Mouse (Mus musculus) gonadal fat pad, adult 2 months (tissue): Measurements from ENCODE around the gene Plcd1. TPM values are rescaled to one million over a fixed set of nuclear protein-coding genes. Genes with fewer than 3 reads are reported as not detected.

Source experiments
- DNase-seq: peaks from one replicate; pipeline ENCODE4 v3.0.0-alpha.2; 2012; ENCODE audit warnings: low read depth
- polyA plus RNA-seq: library from polyadenylated mRNA; depleted of rRNA; stranded (reverse); fragments of >200 nt; gene quantifications from 2 replicates; pipeline ENCODE4 v1.2.3, GENCODE M21; 2012

The Plcd1 gene
- polyA plus RNA-seq, 1 experiment: 37.4 TPM

DNA sequence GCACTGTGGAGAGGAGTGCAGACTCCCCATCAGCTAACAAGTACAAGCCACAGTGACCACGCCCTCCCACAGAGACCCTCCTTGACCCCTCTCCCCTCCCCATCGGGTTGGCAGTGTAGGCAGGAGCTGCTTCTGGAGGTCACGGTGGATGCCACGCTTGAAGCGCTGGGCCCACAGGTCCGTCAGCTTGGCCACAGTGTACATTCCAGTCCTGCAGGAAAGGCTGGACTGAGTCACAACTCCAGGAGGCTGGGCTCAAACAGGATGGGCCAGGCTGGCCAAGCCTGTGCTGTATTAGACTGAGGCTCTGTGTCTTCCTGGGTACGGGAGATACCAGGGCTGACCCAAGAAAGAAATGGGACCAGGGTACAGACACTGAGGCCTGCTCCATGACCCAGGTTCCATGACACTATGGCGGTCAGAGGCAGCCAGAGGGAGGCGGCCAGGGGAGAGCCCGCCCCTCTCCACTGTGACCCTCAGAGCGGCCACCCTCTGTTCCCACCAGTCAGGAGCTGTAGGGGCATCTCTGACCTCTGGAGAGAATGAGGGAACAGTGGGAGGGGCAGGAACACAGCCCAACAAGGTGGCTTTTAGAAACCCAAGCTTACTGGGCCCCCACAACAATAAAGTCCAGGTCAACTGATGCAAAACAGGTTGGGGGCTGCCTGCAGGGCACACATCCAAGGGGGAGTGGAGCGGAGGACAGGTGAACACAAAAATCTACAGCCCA is 1.6 kb downstream of the Plcd1 start:
- DNase-seq: no peak

DNA sequence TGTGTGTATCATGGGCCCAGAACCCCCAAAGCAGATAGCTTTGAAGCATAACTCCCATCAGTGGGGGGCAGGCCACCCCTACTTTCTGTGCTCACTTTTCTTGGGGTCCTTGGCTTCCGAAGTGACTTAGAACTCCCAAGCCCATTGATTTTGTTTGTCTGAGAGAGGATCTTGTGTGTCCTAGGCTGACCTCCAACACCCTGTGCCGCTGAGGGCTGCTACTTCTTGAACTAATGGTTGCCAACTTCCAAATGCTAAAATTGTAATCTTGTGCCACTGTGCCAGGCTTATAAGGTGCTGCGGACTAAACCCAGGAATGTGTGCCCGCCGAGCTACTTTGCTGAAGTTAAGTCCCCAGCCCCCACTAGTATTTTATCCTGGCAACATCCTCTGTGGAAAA is 2.8 kb downstream of the Plcd1 start:
- DNase-seq: no peak

DNA sequence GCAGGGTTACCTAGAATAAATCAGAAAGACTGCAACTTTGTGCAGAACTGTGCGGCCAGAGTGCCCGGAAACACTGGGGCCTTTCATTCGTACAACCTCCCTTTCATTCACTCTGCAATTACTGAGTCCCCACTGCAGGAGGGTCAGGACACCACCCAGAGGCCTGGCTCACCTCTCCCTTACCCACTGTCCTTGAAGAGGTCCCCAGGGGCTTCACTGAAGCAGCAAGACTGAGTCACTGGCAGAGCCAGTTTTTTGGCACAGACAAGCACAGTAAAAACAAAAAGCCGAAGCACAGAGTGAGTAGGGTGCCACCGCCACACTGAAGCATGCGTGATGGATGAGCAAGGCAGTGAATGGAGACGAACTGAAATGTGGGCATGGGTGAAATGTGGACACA is 3.9 kb downstream of the Plcd1 start:
- DNase-seq: no peak

DNA sequence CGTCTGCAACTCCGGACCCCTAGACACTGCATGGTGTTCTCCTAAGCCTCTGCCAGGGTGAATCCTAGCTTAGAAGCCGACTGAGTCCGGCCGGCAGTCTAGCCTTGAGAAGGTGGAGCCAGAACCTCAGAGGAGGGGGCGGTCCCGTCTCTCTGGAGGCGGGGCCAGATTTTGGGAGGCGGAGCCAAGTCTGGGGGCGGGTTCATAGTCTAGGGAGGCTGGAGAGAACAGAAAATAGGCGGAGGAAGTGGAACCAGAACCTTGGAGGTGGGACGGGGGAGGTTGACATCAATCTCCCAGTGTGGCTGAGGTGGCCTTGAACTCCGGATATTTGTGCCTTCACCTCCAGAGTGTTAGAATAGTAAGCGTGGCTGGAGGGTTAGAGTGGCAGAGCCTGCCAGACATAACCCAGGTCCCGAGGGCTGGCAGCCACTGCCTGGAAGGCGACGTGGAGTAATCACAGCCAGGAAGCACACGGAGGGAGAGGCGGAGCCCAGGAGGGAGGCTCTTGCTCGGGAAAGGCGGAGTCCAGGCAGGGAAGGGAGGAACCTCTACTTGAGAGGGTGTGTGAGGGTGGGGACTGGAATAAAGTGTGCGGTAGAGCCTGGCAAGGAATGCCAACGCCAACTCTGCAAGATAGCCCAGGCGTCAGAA is 5.0 kb downstream of the Plcd1 start:
- no peak for DNase-seq

GRCm38 (mm10) chr9:119087309-119087708 is 6.0 kb downstream of the Plcd1 start:
- no peak for DNase-seq

- DNase-seq: no peak
These were observed 6.9 kb downstream of the Plcd1 start for GRCm38 (mm10) chr9:119086451-119086850.

DNA sequence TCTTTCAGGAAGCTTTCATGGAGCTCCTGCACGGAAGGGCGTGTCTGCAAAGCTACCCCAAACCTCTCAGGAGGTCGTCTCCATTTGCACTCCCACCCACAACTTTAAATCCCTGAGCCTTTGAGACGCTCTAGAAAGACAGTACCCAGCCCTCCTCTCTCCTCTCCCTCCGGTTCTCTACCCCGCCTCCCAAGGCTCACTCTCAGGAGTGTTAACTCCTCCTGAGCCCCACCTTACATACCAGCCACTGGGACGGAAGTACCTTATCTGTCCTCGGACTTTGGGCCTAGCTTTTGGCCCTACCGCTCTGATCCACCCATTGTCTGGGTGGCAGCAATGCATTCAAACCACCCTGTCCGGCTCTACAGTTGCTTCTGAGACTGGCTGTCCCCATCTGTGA is 9.3 kb downstream of the Plcd1 start:
- no peak for DNase-seq

GRCm38 (mm10) chr9:119082656-119083430 is 10.5 kb downstream of the Plcd1 start:
- DNase-seq: no peak

GRCm38 (mm10) chr9:119082039-119082438 is 11.3 kb downstream of the Plcd1 start:
- no peak for DNase-seq

- no peak for DNase-seq
These were observed 13.1 kb downstream of the Plcd1 start for GRCm38 (mm10) chr9:119080040-119080675.

DNA sequence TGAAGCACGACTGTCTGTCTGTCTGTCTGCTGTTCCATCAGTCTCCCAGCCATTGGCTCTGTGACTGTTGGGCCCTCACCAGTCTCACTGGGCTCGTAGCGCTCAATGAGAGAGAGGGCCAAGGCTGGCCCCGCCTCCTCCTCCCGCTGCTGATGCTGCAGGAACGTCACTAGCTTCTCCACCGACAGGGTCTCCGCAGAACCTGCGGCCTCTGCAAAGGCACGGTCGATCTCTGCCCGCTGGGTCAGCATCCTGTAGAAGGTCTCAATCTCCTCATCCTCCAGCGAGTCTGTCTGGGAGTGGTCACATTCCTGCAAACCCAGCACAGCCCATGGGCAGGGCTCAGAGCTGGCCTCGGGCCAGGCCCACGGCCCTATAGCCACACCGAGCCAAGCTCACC is 17.6 kb downstream of the Plcd1 start:
- DNase-seq: no peak

DNA sequence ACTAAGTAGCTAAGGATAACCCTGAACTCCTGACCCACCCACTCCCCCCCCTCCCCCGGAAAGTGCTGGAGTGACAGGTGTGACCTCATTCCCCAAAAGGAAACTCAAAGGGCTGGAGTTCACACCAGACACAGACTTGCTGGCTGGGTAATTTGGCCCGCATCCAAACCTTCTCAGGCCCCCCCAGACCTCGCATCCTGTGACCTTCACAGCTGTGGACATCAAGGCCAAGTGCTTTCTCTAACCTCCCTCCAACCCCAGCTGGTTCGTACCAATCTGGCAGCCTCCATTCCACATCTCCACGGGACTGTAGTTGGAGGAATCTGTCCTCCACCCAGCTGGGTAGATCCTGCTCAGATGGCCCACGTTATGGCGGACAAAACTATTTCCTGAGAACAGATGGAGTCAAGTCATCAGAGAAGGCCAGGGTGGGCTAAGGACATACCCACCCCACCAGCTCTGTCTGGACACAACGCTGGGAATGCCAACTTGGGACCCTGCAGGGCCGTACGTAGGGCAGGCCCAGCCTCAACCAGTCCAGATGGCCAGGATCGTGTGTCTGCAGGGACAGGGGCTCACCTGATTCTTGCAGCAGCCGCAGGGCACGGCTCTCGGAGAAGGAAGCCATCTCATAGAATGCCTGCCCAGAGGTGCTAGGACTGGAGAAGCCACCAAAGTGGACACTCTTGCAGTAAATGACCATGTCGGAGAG is 20.0 kb downstream of the Plcd1 start:
- DNase-seq: no peak

- DNase-seq: no peak
These were observed 21.5 kb downstream of the Plcd1 start for GRCm38 (mm10) chr9:119071786-119072185.

DNA sequence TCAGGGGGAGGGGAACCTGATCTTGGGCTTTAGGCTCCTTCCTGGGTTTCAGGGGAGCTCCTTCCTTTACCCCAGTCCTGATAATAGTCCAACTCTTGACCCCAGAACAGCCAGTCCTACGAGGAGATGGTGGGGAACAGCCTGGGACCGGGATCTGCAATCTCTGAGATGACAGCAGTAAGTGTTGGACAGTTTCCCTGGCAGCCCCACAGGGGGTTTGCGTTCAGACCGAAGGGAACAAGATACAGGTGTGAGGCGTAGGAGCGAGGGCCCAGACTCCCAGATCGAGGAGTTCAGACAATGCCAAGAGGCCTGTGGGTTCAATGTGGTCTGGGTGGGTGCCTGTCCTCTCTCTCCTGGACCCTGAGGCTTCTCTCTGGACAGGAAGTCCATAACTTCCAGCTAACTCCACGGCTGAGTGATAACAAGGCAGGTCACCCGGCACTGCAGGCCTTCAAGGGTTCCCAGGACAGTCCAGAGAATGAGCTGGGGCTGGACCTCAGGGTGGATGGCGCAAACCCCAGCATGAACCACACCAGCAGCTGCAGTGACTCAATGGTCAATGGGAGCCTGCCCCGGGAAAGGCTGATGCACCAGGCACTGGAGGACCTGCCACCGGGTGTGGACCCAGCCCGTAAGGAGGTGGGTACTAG is 23.0 kb downstream of the Plcd1 start:
- DNase-seq: no peak

- DNase-seq: no peak
These were observed 25.0 kb downstream of the Plcd1 start for GRCm38 (mm10) chr9:119068266-119068665.

- DNase-seq: no peak
These were observed 25.7 kb downstream of the Plcd1 start for GRCm38 (mm10) chr9:119067601-119068000.

DNA sequence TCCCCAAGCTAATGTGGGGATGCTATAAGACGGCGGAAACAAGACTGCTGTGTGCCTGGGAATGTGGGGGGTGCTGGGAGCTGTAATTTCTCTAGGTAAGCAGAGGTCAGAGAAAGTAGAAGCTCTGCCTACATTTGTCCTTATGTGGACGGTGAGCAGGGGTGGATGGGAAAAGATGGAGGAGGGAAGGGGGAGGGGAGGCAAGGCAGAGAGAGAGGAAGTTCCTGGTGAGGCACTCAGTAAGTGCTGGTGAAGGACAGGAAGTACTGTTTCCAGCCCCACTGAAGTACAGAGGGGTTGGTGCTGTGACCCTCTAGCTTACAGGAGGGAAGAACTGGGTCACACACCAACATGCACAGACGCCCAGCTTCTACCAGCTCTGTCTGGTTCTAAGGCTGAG is 29.0 kb downstream of the Plcd1 start:
- no peak for DNase-seq

DNA sequence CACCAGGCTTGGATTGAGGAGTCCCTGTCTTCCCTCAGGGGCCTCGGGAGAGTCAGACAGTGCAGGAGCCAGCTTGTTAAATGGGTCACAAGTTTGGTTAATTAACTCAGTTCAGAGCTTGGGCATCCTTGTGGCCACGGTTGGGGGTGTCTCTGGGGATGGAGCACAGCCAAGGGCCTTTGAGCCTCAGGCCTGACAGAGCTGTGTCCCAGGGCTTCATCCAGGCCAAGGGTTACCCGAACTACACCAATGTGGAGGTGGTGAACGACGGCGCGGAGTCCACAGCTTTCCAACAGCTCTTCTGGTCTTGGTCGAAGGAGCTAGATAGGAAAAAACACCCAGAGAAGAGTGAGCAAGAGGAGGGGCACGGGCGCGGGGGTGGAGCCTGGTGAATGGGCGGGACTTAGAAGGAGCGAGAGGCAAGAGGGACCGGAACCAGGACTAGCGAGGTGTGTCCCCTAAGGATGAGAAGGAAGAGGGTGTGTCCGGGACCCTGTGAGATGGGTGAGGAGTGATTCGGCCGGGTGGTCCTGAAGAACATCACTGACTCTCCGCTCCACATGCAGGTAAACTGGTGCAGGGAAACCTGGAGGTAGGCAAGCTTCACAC is 30.2 kb downstream of the Plcd1 start:
- no peak for DNase-seq

DNA sequence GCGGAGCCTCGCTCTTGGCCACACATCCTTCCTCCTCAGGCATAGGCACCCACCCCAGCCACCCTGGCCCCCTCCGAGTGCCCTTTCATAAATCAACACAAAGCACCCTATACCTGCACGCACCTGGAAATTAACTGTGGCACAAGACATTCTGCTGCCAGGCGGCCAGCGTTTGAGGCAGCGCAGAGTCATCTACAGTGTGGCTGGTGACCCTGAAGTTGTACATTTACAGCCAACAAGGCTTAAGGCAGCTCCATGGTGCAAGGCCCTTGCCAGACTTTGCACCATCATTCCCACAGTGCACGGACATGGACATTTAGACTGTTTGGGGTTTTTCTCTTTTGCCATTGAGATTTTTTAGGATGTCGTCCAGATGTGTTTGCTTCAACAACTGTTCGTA is 32.6 kb downstream of the Plcd1 start:
- DNase-seq: no peak

DNA sequence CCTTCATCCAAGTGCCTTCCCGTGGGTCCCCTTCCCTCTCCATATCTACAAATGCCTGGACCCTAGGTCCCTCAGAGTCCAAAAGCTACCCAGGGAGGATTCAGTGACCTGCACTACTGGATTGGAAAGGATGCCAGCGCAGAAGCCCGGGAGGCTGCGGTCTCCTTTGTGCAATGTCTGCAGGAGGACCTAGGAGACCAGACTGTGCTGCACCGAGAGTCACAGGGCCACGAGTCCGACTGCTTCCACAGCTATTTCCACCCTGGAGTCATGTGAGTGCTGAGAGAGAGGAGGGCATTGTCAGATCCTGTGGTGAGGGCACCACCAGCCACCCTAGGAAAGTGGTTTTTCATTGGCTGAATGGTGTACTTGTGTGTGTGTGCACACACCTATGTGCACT is 35.1 kb downstream of the Plcd1 start:
- no peak for DNase-seq

DNA sequence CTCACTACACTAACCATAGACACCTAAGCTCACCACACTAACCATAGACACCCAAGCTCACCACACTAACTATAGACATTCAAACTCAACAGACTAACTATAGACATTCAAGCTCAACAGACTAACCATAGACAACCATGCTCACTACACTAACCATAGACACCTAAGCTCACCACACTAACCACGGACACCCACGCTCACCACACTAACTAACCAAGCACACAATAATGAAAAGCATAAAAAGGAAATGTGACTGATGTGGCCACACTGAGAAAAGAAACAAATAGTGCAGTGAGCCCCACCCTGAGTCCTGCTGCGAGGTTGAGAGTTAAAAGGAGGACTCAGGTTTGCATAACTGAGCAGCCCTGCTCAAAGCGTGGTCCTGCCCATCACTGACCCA is 38.0 kb downstream of the Plcd1 start:
- DNase-seq: no peak
